Mouse (Mus musculus): ENCODE data around the gene Lrrc29.

The Lrrc29 gene

DNA sequence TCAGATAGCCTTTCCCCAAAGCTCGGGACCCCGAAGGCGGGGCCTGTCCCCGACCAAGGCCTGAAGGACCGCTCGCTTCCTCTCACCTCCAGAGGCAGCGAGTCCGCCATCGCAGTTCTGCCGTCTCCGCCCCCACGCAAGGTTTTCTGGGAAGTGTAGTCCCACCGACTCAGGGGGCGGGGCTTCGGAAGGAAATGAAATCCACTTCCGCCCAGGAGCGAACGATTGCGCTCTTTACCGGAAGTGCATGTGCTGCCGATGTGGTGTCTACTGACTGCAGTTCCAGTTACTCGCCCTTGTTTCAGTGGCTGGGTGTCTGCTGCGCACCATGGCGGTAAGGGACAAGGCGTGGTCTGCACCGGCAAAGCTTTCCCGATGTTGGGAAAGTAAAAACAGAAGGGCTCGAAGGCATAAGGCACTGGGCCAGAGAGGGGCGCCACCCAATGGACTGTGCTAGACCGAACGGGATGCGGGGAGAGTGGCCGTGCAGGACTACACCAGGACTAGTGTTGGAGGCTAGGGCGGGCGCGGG is at the start of gene Lrrc29, which contains the start of gene Tmem208:
Gene Lrrc29, minus strand, starts transcription at position 138 of the 532 bp plus-strand sequence.
Gene Tmem208, plus strand, starts transcription at position 214 of the 532 bp plus-strand sequence.
- DNase-seq (ENCODE audit: low spot score in 2 of 2) = peak; percentile 95 to 97

DNA sequence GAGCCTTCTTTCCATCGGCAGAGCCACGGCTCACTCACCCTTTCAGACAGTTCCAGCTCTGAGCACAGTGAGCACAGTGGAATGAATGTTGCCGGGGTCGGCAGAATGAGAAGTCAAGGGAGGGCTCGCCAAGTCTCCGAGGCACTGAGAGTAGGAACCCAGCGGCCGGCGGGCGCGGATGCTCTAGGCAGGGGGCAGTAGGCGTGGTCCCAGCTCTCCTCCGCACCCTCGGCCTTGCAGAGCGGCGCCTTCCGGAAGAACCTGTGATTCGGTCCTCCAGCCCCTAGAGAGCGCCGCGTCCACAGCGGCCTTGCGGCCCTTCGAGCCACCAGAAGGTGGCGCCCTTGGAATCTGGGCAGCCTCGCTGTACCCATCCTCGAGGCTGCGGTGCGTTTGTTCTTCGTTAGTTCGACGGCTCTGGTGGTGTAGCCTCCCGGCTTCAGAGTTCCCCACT is 48.5 kb upstream of the Lrrc29 start:
- no peak for DNase-seq (ENCODE audit: low spot score in 2 of 2)

DNA sequence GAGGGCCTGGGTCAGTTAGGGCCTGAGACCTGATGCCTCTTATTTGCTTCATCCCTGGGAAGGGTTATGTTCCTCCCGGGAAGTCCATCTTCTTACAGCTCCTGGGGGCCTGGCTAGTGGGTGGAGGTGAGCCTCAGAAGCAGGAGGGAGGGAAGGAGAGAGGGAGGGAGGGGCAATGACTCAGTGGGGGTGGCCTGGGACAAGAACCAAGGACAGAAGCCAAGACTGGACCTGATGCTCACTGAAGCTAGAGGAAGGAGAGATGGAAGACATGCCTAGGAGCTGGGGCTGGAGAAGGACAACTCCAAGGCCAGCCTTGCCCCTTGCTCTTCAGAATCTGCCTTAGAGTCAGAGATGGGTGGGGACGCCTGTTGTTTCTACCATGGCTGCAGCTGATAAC is 47.0 kb upstream of the Lrrc29 start, which contains the start of gene Plekhg4:
Gene Plekhg4, plus strand, starts transcription at position 243 of the 400 bp plus-strand sequence.
- no peak for DNase-seq (ENCODE audit: low spot score in 2 of 2)

GRCm38 (mm10) chr8:105372473-105372872 is 46.4 kb upstream of the Lrrc29 start:
- DNase-seq (ENCODE audit: low spot score in 2 of 2) = no peak

DNA sequence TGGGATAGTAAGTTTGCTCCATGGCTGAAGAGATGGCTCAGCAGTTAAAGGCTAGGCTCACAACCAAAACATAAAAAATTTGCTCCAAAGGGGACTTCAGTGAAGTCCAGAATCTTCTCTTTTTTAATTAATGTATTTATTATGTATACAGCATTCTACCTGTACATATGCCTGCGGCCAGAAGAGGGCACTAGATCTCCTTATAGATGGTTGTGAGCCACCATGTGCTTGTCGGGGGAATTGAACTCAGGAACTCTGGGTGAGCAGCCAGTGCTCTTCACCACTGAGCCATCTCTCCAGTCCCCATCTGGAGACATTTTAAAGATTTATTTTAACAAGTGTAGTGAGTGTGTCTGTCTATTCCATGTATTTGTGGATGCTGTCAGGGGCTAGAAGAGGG is 41.0 kb upstream of the Lrrc29 start:
- DNase-seq (ENCODE audit: low spot score in 2 of 2) = no peak

DNA sequence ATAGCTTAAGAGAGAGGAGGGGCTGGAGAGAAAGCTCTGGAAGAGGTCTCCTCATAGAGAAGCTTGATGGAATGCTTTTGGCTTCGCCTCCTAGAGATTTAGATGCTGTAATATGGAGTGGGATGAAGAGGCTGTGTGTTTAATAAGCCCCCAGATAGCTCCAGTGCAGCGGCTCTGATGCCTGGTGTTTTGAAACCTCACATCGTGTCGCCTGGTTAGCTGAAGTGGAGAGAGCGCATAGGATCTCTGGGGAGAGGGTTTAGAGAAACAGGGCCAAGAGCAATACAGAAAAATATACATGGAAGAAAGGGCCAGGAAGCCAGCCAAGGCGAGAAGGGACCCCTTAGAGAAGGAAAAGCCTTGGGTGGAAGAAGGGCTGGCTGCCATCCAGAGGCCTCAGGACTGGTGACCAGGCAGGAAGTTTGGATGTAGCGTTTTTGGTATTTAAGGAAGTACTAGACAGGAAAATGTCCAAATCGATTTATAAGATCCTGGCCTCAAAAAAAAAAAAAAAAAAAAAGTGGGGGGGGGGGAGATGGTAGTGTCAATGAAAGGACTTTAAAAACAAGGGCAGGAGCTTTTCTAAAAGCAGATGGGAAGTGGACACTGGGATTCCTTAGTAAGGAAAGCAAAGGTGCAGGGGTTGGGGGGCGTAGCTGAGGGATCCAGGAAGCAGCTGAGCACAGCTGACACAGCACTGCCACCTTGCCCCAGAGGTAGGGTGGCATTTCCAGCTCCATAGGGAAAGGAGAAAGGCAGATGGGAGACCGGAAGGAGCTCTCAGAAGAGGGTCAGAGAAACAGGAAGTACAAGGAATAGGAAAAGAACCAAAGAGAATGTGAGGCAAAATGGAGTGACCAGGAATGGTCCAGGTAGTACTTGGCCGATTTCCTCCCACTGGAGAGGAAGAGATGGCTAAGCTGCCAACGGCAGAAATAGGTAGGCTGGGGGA is 35.9 kb upstream of the Lrrc29 start:
- no peak for DNase-seq (ENCODE audit: low spot score in 2 of 2)

- DNase-seq (ENCODE audit: low spot score in 2 of 2) = no peak
Observed at GRCm38 (mm10) chr8:105359646-105360045, 33.6 kb upstream of the Lrrc29 start.

GRCm38 (mm10) chr8:105359208-105359607 is 33.1 kb upstream of the Lrrc29 start:
- DNase-seq (ENCODE audit: low spot score in 2 of 2) = no peak

DNA sequence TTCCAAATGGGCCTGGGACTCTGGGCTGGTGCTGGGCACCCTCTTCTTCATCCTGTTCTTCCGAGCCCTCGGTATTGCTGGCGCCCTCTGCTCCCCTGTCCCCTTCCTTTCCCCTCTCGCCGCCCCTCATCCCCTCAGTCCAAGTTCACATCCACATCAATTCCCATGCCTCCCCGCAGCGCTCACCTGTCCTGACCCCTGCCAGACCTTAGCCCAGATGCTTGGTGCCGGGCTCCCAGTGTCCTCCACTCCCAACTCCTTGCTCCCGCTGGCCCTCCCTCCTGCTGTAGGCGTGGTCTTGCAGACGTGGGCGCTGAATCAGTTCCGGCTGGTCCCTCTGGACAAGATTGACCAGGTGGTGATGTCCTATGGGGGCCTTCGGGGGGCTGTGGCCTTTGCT is 30.6 kb upstream of the Lrrc29 start:
- DNase-seq (ENCODE audit: low spot score in 2 of 2) = no peak

GRCm38 (mm10) chr8:105355179-105356024 is 29.3 kb upstream of the Lrrc29 start:
- no peak for DNase-seq (ENCODE audit: low spot score in 2 of 2)

GRCm38 (mm10) chr8:105354549-105354948 is 28.5 kb upstream of the Lrrc29 start:
- DNase-seq (ENCODE audit: low spot score in 2 of 2) = no peak

DNA sequence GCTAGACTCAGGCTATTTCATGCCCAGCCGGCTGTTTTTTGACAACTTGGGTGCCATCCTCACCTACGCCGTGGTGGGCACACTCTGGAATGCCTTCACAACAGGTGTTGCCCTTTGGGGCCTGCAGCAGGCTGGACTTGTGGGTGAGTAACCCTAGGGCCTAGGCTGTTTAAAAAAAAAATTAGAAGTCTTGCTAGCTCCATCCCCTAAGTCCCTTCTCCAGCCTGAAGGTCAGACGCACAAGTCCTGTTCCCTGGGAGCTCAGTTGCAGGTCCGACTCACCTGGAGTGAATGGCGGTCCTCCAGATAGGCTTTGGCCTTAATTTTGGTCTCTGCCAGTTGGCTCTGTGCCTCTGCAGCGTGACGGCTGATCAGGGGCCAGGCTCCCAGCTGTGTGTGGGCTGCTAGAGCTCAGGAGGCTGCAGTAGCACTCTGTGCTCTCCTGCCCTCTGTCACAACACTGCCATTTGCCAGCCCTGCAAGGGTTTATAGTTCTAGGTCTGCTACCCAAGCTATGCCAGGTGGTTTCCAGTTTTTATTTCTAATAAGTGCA is 27.6 kb upstream of the Lrrc29 start:
- no peak for DNase-seq (ENCODE audit: low spot score in 2 of 2)

DNA sequence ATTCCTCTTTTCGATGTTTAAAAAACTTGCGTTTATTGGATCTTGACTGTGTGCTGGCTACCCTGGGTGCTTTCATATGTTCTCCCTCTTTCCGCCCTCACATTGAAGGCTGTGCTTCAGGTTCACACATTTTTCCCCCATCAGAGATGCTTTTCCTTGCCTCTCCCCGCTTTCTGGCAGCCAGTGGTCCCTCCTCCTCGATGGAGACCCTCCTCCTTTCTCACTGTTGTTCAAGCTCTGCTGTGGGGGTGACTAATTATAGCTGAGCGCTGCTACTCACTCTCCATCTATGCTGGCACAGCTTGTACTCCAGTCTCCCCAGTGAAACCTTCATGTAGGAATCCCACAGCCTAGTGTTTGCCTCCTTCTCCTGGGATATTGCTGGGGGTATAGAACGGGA is 24.1 kb upstream of the Lrrc29 start:
- no peak for DNase-seq (ENCODE audit: low spot score in 2 of 2)

DNA sequence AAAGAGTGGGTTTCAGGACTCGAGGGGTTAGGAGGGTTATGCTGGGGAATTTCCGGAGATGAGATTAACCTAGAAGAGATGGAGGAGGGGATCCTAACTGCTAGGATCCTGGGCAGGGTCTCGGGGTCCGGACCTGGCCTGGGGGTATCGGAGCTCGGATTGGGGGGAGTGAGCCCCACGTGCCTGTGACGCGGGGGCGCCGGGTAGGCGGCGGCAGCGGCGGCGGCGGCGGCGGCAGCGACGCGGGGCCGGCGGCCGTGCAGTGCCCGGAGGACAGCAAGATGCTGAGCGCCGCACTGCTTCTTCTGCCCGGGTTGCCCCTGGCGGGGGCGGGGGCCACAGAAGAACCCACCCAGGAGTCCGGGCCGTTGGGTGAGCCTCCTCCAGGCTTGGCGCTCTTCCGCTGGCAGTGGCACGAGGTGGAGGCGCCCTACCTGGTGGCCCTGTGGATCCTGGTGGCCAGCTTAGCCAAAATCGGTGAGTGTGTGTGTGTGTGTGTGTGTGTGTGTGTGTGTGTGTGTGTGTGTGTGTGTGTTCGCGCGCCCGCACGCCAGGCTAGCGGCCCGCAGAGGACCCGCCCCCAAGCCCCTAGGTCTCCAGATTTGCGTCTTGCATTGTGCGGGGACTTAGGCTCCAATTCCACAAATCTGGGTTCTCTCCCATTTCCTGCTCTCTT is 23.2 kb upstream of the Lrrc29 start:
- peak in 1 of 2 experiments; percentile 58 for DNase-seq (ENCODE audit: low spot score in 2 of 2)

- peak in 1 of 2 experiments; percentile 62 for DNase-seq (ENCODE audit: low spot score in 2 of 2)
Observed at GRCm38 (mm10) chr8:105348450-105349095, 22.5 kb upstream of the Lrrc29 start, which contains the start of gene Slc9a5. Gene Slc9a5 (plus strand): TSS chr8:105348843.

GRCm38 (mm10) chr8:105347428-105348221 is 21.5 kb upstream of the Lrrc29 start, which contains the start of gene Fhod1:
Gene Fhod1 (minus strand): TSS chr8:105347953.
- DNase-seq (ENCODE audit: low spot score in 2 of 2) = peak; percentile 94 to 95

GRCm38 (mm10) chr8:105346611-105347427 is 20.7 kb upstream of the Lrrc29 start:
- DNase-seq (ENCODE audit: low spot score in 2 of 2) = peak; percentile 67 to 78

All from urinary bladder, postnatal 4 days (tissue).